Mouse (Mus musculus) MEL (cell line): ENCODE measurements around the gene Mpeg1. TPM values are rescaled to one million over a fixed set of nuclear protein-coding genes. Genes with fewer than 3 reads are reported as not detected.

Experiments
- DNase-seq: peaks from one replicate; pipeline ENCODE4 v3.0.0; 2011; ENCODE audit warnings: low read depth, low spot score
- H3K27ac ChIP-seq: 2 replicates; pipeline ENCODE4 v1.5.1; 2012; ENCODE audit warnings: low read depth, mild to moderate bottlenecking, control low read depth, low read length, moderate library complexity; ENCODE audit not compliant: control insufficient read depth
- H3K27me3 ChIP-seq, 2 experiments: fragments of 150-350 bp in 1 of 2; sonication (generic) in 1 of 2; 2 replicates each; pipeline ENCODE4 v1.6.1; 2012; ENCODE audit warnings: low read length in 2 of 2, mild to moderate bottlenecking in 2 of 2, improper control_type of control experiment in 1 of 2, moderate library complexity in 1 of 2; ENCODE audit not compliant: insufficient read depth in 2 of 2, control insufficient read depth in 1 of 2
- H3K36me3 ChIP-seq, 2 experiments: 2 replicates each; pipeline ENCODE4 v1.6.1; 2012 to 2014; ENCODE audit warnings: low read length in 2 of 2, improper control_type of control experiment in 1 of 2, inconsistent platforms in 1 of 2, mild to moderate bottlenecking in 1 of 2; ENCODE audit not compliant: insufficient read depth in 2 of 2, control insufficient read depth in 1 of 2
- H3K4me1 ChIP-seq, 2 experiments: fragments of 150-350 bp in 1 of 2; sonication (generic) in 1 of 2; 2 replicates each; pipeline ENCODE4 v1.6.1; 2012; ENCODE audit warnings: low read length in 2 of 2, improper control_type of control experiment in 1 of 2, mild to moderate bottlenecking in 1 of 2; ENCODE audit not compliant: insufficient read depth in 2 of 2, control insufficient read depth in 1 of 2
- H3K4me3 ChIP-seq, 2 experiments: fragments of 150-350 bp in 1 of 2; sonication (generic) in 1 of 2; 2 replicates each; pipeline ENCODE4 v1.5.1; 2012; ENCODE audit warnings: low read depth in 2 of 2, low read length in 2 of 2, mild to moderate bottlenecking in 2 of 2, moderate library complexity in 2 of 2, control low read depth in 1 of 2, improper control_type of control experiment in 1 of 2; ENCODE audit not compliant: control insufficient read depth in 1 of 2, insufficient read depth in 1 of 2
- H3K79me2 ChIP-seq: 2 replicates; pipeline ENCODE4 v1.6.1; 2012; ENCODE audit warnings: mild to moderate bottlenecking, low read length, moderate library complexity; ENCODE audit not compliant: control insufficient read depth, poor library complexity, insufficient read depth
- H3K9ac ChIP-seq: 2 replicates; pipeline ENCODE4 v1.6.1; 2012; ENCODE audit warnings: low read depth, mild to moderate bottlenecking, control low read depth, low read length, moderate library complexity; ENCODE audit not compliant: control insufficient read depth, poor library complexity, severe bottlenecking
- H3K9me3 ChIP-seq: fragments of 150-350 bp; sonication (generic); replicated peaks from 2 replicates; pipeline ENCODE4 v1.6.1; 2012; ENCODE audit warnings: mild to moderate bottlenecking, low read length, improper control_type of control experiment, moderate library complexity; ENCODE audit not compliant: insufficient read depth
- BHLHE40 ChIP-seq: IDR thresholded peaks from 2 replicates; pipeline ENCODE4 v1.6.1; 2012; ENCODE audit warnings: low read depth, mild to moderate bottlenecking, inconsistent platforms, low read length, improper control_type of control experiment, borderline replicate concordance
- CHD2 ChIP-seq: IDR thresholded peaks from 2 replicates; pipeline ENCODE4 v1.6.1; 2011; ENCODE audit warnings: low read length, improper control_type of control experiment
- E2F4 ChIP-seq: IDR thresholded peaks from 2 replicates; pipeline ENCODE4 v1.6.1; 2011; ENCODE audit warnings: low read depth, low read length, improper control_type of control experiment, borderline replicate concordance
- ELF1 ChIP-seq: IDR thresholded peaks from 2 replicates; pipeline ENCODE4 v1.6.1; 2014; ENCODE audit warnings: low read depth, mild to moderate bottlenecking, inconsistent platforms, low read length, improper control_type of control experiment, moderate library complexity
- EP300 ChIP-seq, 2 experiments: IDR thresholded peaks; 2 replicates each; pipeline ENCODE4 v1.6.1; 2011; ENCODE audit warnings: improper control_type of control experiment in 2 of 2, low read length in 2 of 2, low read depth in 1 of 2, mild to moderate bottlenecking in 1 of 2
- GABPA ChIP-seq: IDR thresholded peaks from 2 replicates; pipeline ENCODE4 v1.6.1; 2012; ENCODE audit warnings: low read depth, mild to moderate bottlenecking, inconsistent platforms, low read length, improper control_type of control experiment, moderate library complexity
- HCFC1 ChIP-seq: IDR thresholded peaks from 2 replicates; pipeline ENCODE4 v1.6.1; 2012; ENCODE audit warnings: low read depth, mild to moderate bottlenecking, inconsistent platforms, low read length, improper control_type of control experiment, moderate library complexity
- KAT2A ChIP-seq: conservative IDR thresholded peaks from 2 replicates; pipeline ENCODE4 v1.6.1; 2012; ENCODE audit warnings: low read depth, low read length, improper control_type of control experiment, inconsistent platforms
- MAFK ChIP-seq: IDR thresholded peaks from 2 replicates; pipeline ENCODE4 v1.6.1; 2011; ENCODE audit warnings: low read depth, mild to moderate bottlenecking, low read length, improper control_type of control experiment, borderline replicate concordance
- MXI1 ChIP-seq: IDR thresholded peaks from 2 replicates; pipeline ENCODE4 v1.6.1; 2011; ENCODE audit warnings: mild to moderate bottlenecking, low read depth, low read length, improper control_type of control experiment
- MYB ChIP-seq: IDR thresholded peaks from 2 replicates; pipeline ENCODE4 v1.6.1; 2011; ENCODE audit warnings: mild to moderate bottlenecking, low read depth, low read length, improper control_type of control experiment
- MYC ChIP-seq: IDR thresholded peaks from 2 replicates; pipeline ENCODE4 v1.6.1; 2011; ENCODE audit warnings: low read depth, mild to moderate bottlenecking, low read length, improper control_type of control experiment, moderate library complexity
- NELFE ChIP-seq: IDR thresholded peaks from 2 replicates; pipeline ENCODE4 v1.6.1; 2011; ENCODE audit warnings: low read depth, low read length, improper control_type of control experiment
- NRF1 ChIP-seq: IDR thresholded peaks from 2 replicates; pipeline ENCODE4 v1.6.1; 2014; ENCODE audit warnings: low read depth, mild to moderate bottlenecking, inconsistent platforms, low read length, improper control_type of control experiment, moderate library complexity; ENCODE audit not compliant: poor library complexity, insufficient read depth, severe bottlenecking
- POLR2A ChIP-seq, 2 experiments: IDR thresholded peaks; 2 replicates each; pipeline ENCODE4 v1.6.1; 2011 to 2012; ENCODE audit warnings: low read length in 2 of 2, mild to moderate bottlenecking in 2 of 2, control low read depth in 1 of 2, improper control_type of control experiment in 1 of 2, low read depth in 1 of 2, moderate library complexity in 1 of 2; ENCODE audit not compliant: control insufficient read depth in 1 of 2, insufficient read depth in 1 of 2, poor library complexity in 1 of 2
- POLR2AphosphoS2 ChIP-seq: IDR thresholded peaks from 2 replicates; pipeline ENCODE4 v1.6.1; 2011; ENCODE audit warnings: low read length, improper control_type of control experiment
- POLR2AphosphoS5 ChIP-seq: IDR thresholded peaks from 2 replicates; pipeline ENCODE4 v1.6.1; 2012; ENCODE audit warnings: low read depth, borderline replicate concordance, mild to moderate bottlenecking, inconsistent platforms, low read length, moderate library complexity, mixed read lengths
- RCOR1 ChIP-seq: IDR thresholded peaks from 2 replicates; pipeline ENCODE4 v1.6.1; 2012; ENCODE audit warnings: low read depth, mild to moderate bottlenecking, inconsistent platforms, low read length, improper control_type of control experiment
- SIN3A ChIP-seq: IDR thresholded peaks from 2 replicates; pipeline ENCODE4 v1.6.1; 2012; ENCODE audit warnings: low read length, improper control_type of control experiment, inconsistent platforms
- TBP ChIP-seq: IDR thresholded peaks from 2 replicates; pipeline ENCODE4 v1.8.0; 2011; ENCODE audit warnings: low read depth, low read length, improper control_type of control experiment
- UBTF ChIP-seq: IDR thresholded peaks from 2 replicates; pipeline ENCODE4 v1.6.1; 2012; ENCODE audit warnings: low read depth, mild to moderate bottlenecking, inconsistent platforms, low read length, improper control_type of control experiment, moderate library complexity, borderline replicate concordance; ENCODE audit not compliant: insufficient read depth
- USF2 ChIP-seq, 2 experiments: IDR thresholded peaks; 2 replicates each; pipeline ENCODE4 v1.6.1; 2011 to 2012; ENCODE audit warnings: improper control_type of control experiment in 2 of 2, low read length in 2 of 2, borderline replicate concordance in 1 of 2, inconsistent platforms in 1 of 2, low read depth in 1 of 2, mild to moderate bottlenecking in 1 of 2; ENCODE audit not compliant: insufficient read depth in 1 of 2
- ZC3H11A ChIP-seq: IDR thresholded peaks from 2 replicates; pipeline ENCODE4 v1.6.1; 2012; ENCODE audit warnings: low read depth, mild to moderate bottlenecking, inconsistent platforms, low read length, improper control_type of control experiment
- ZKSCAN1 ChIP-seq: IDR thresholded peaks from 2 replicates; pipeline ENCODE4 v1.6.1; 2012; ENCODE audit warnings: low read depth, mild to moderate bottlenecking, inconsistent platforms, low read length, improper control_type of control experiment, moderate library complexity
- ZMIZ1 ChIP-seq: IDR thresholded peaks from 2 replicates; pipeline ENCODE4 v1.6.1; 2012; ENCODE audit warnings: low read depth, mild to moderate bottlenecking, inconsistent platforms, low read length, improper control_type of control experiment, moderate library complexity
- polyA plus RNA-seq, 2 experiments: library from polyadenylated mRNA; stranded (reverse) in 1 of 2; unstranded in 1 of 2; fragments of >175 nt in 1 of 2; fragments of >200 nt in 1 of 2; gene quantifications; 2 replicates each; pipeline versions ENCODE4 v1.2.1 to v1.2.4; 2012; ENCODE audit warnings: low replicate concordance in 2 of 2, low read depth in 1 of 2; ENCODE audit not compliant: insufficient read length in 2 of 2, insufficient read depth in 1 of 2, missing spikeins in 1 of 2
- total RNA-seq: library from RNA; depleted of rRNA; stranded (reverse); fragments of 300-350 nt; gene quantifications from 2 replicates; pipeline ENCODE4 v1.2.3, GENCODE M21; 2012

The Mpeg1 gene
- total and polyA plus RNA-seq, 3 experiments = 0.07 TPM; not detected in 2

GRCm38 (mm10) chr19:12445014-12445413 lies 15.6 kb upstream of the Mpeg1 start:
- no peak for TF ChIP-seq ZC3H11A
- no peak for TF ChIP-seq CHD2
- TF ChIP-seq UBTF = no peak
- no peak for TF ChIP-seq SIN3A
- no peak for TF ChIP-seq RCOR1
- TF ChIP-seq BHLHE40 = no peak
- TF ChIP-seq MYB = no peak
- TF ChIP-seq POLR2AphosphoS2 = no peak
- no peak for TF ChIP-seq EP300 (IDR thresholded peaks at IDR 0.05; ENCODE audit: low read depth in 1 of 2, low read length in 2 of 2)
- TF ChIP-seq E2F4 = no peak
- TF ChIP-seq ZMIZ1 = no peak
- TF ChIP-seq KAT2A = no peak
- TF ChIP-seq TBP = no peak
- TF ChIP-seq MAFK = no peak
- no peak for TF ChIP-seq ZKSCAN1
- Histone ChIP-seq H3K36me3 (no peaks in the 10 kb centered on the region), H3K79me2 (no peaks in the 10 kb centered on the region), H3K4me3 (no peak overlapping the region), H3K4me1 (no peaks in the 10 kb centered on the region), H3K27ac (no peak overlapping the region), H3K9me3 (no peaks in the 10 kb centered on the region), H3K9ac (no peak overlapping the region), H3K27me3 (peaks cover 2 to 4% of the 10 kb centered on the region in 2 experiments; a peak in 2 of 4 replicates)
- DNase-seq = no peak

- Histone ChIP-seq H3K36me3 (no peaks in the 10 kb centered on the region), H3K9me3 (no peaks in the 10 kb centered on the region), H3K27me3 (no peaks in the 10 kb centered on the region; a peak in 1 of 4 replicates), H3K9ac (no peak overlapping the region), H3K27ac (no peak overlapping the region), H3K79me2 (no peaks in the 10 kb centered on the region), H3K4me3 (no peak overlapping the region), H3K4me1 (no peaks in the 10 kb centered on the region)
- no peak for TF ChIP-seq MAFK
- TF ChIP-seq ELF1 = no peak
- TF ChIP-seq POLR2AphosphoS5 = no peak
- no peak for TF ChIP-seq HCFC1
- TF ChIP-seq USF2 (IDR thresholded peaks at IDR 0.05; ENCODE audit: borderline replicate concordance in 1 of 2, insufficient read depth in 1 of 2, low read depth in 1 of 2, low read length in 2 of 2) = no peak
- no peak for TF ChIP-seq NRF1
- no peak for TF ChIP-seq MYC
- no peak for TF ChIP-seq NELFE
- TF ChIP-seq ZC3H11A = no peak
- no peak for TF ChIP-seq GABPA
- TF ChIP-seq ZMIZ1 = no peak
- no peak for TF ChIP-seq MXI1
- TF ChIP-seq RCOR1 = no peak
- no peak for TF ChIP-seq POLR2A (IDR thresholded peaks at IDR 0.05; ENCODE audit: control insufficient read depth in 1 of 2, insufficient read depth in 1 of 2, low read depth in 1 of 2, low read length in 2 of 2, poor library complexity in 1 of 2)
- no peak for DNase-seq
Measured at GRCm38 (mm10) chr19:12457401-12458066, 3.0 kb upstream of the Mpeg1 start.
